Mouse (Mus musculus): ENCODE results near the gene Xlr3c. TPM values are rescaled to one million over a fixed set of nuclear protein-coding genes. Genes with fewer than 3 reads are reported as not detected.
"Not testable (repeated sequence)": the region's sequence is repeated elsewhere in the genome, so short reads cannot be mapped to it uniquely, and the experiment has no call there.

The Xlr3c gene
- total RNA-seq (2017): not detected in 2 replicates

- ATAC-seq (ENCODE audit: extremely low read depth, insufficient number of reproducible peaks, low FRiP score, poor library complexity, severe bottlenecking): not testable (repeated sequence)
Observed at GRCm38 (mm10) chrX:73265270-73265669, at the start of gene Xlr3c. Gene Xlr3c (minus strand): TSS chrX:73265390.

- ATAC-seq (ENCODE audit: extremely low read depth, insufficient number of reproducible peaks, low FRiP score, poor library complexity, severe bottlenecking): no peak
Observed at GRCm38 (mm10) chrX:73312522-73312921, 47.3 kb upstream of the Xlr3c start.

- ATAC-seq (ENCODE audit: extremely low read depth, insufficient number of reproducible peaks, low FRiP score, poor library complexity, severe bottlenecking): not testable (repeated sequence)
Observed at GRCm38 (mm10) chrX:73295745-73296144, 30.6 kb upstream of the Xlr3c start.

- ATAC-seq (ENCODE audit: extremely low read depth, insufficient number of reproducible peaks, low FRiP score, poor library complexity, severe bottlenecking): not testable (repeated sequence)
Observed at GRCm38 (mm10) chrX:73292876-73293275, 27.7 kb upstream of the Xlr3c start, which contains the start of the genes Xlr5a and Xlr5c. Gene Xlr5a (minus strand): TSS chrX:73292976. Gene Xlr5c (minus strand): TSS chrX:73292976.

- not testable (repeated sequence) for ATAC-seq (ENCODE audit: extremely low read depth, insufficient number of reproducible peaks, low FRiP score, poor library complexity, severe bottlenecking)
Observed at GRCm38 (mm10) chrX:73262428-73262827, 2.8 kb downstream of the Xlr3c start.

- ATAC-seq (ENCODE audit: extremely low read depth, insufficient number of reproducible peaks, low FRiP score, poor library complexity, severe bottlenecking): not testable (repeated sequence)
Observed at GRCm38 (mm10) chrX:73242821-73243325, 22.3 kb downstream of the Xlr3c start, which contains the start of gene Xlr4c. Gene Xlr4c (minus strand): TSS chrX:73243130.

- ATAC-seq (ENCODE audit: extremely low read depth, insufficient number of reproducible peaks, low FRiP score, poor library complexity, severe bottlenecking): no peak
Observed at GRCm38 (mm10) chrX:73229288-73229687, 35.9 kb downstream of the Xlr3c start.

GRCm38 (mm10) chrX:73228606-73229214 is 36.5 kb downstream of the Xlr3c start:
- peak; percentile 57 for ATAC-seq (ENCODE audit: extremely low read depth, insufficient number of reproducible peaks, low FRiP score, poor library complexity, severe bottlenecking)

GRCm38 (mm10) chrX:73227914-73228605 is 37.1 kb downstream of the Xlr3c start, which contains the start of gene F8a:
Gene F8a (plus strand): TSS chrX:73228291.
- peak; percentile 94 for ATAC-seq (ENCODE audit: extremely low read depth, insufficient number of reproducible peaks, low FRiP score, poor library complexity, severe bottlenecking)

- ATAC-seq (ENCODE audit: extremely low read depth, insufficient number of reproducible peaks, low FRiP score, poor library complexity, severe bottlenecking): no peak
Observed at GRCm38 (mm10) chrX:73225365-73225764, 39.8 kb downstream of the Xlr3c start.

- ATAC-seq (ENCODE audit: extremely low read depth, insufficient number of reproducible peaks, low FRiP score, poor library complexity, severe bottlenecking): not testable (repeated sequence)
Observed at GRCm38 (mm10) chrX:73213819-73214564, 51.2 kb downstream of the Xlr3c start, which contains the start of gene Xlr4b. Gene Xlr4b (plus strand): TSS chrX:73214333.

Other genes with a start within 250 kb of the Xlr3c start
- gene Pnma5, start 228.3 kb downstream of the Xlr3c start, total RNA-seq (2017): not detected in 2 replicates
- not detected in 2 replicates for gene Pnma3, start 200.6 kb downstream of the Xlr3c start, total RNA-seq (2017)
- 14.2 and 15.1 TPM in 2 replicates for gene Xlr4a, start 182.9 kb downstream of the Xlr3c start, total RNA-seq (2017)
- 1.2 and 2.1 TPM in 2 replicates for gene Xlr3a, start 168.3 kb downstream of the Xlr3c start, total RNA-seq (2017)
- not detected in 2 replicates for gene Gm14685, start 148.3 kb downstream of the Xlr3c start, total RNA-seq (2017)
- gene Xlr5b, start 116.6 kb downstream of the Xlr3c start, total RNA-seq (2017): not detected in 2 replicates
- not detected in 2 replicates for gene DXBay18, start 115.9 kb downstream of the Xlr3c start, total RNA-seq (2017)
- not detected in 2 replicates for gene Spin2d, start 88.4 kb downstream of the Xlr3c start, total RNA-seq (2017)
- gene Xlr3b, start 73.2 kb downstream of the Xlr3c start, total RNA-seq (2017): 10.7 and 12.6 TPM in 2 replicates
- gene Xlr4b, start 51.1 kb downstream of the Xlr3c start, total RNA-seq (2017): 58.9 and 71.6 TPM in 2 replicates
- gene F8a, start 37.1 kb downstream of the Xlr3c start, total RNA-seq (2017): 5.0 and 5.4 TPM in 2 replicates
- 11.1 and 24.4 TPM in 2 replicates for gene Xlr4c, start 22.3 kb downstream of the Xlr3c start, total RNA-seq (2017)
- gene Xlr5a, start 27.6 kb upstream of the Xlr3c start, total RNA-seq (2017): not detected in 2 replicates
- gene Xlr5c, start 27.6 kb upstream of the Xlr3c start, total RNA-seq (2017): not detected in 2 replicates
- not detected in 2 replicates for gene Gm45015, start 71.5 kb upstream of the Xlr3c start, total RNA-seq (2017)
- gene Zfp275, start 77.2 kb upstream of the Xlr3c start, total RNA-seq (2017): 12.5 and 17.9 TPM in 2 replicates
- not detected in 2 replicates for gene Gm18336, start 133.3 kb upstream of the Xlr3c start, total RNA-seq (2017)
- gene Zfp92, start 145.7 kb upstream of the Xlr3c start, total RNA-seq (2017): not detected in 2 replicates
- gene Trex2, start 170.0 kb upstream of the Xlr3c start, total RNA-seq (2017): not detected in 2 replicates
- 17.5 and 19.8 TPM in 2 replicates for gene Haus7, start 193.7 kb upstream of the Xlr3c start, total RNA-seq (2017)
- gene Bgn, start 218.2 kb upstream of the Xlr3c start, total RNA-seq (2017): not detected in 2 replicates
- gene Atp2b3, start 237.7 kb upstream of the Xlr3c start, total RNA-seq (2017): not detected in 2 replicates

All from neutrophil, adult 5-6 weeks (primary cell).